Mouse (Mus musculus) C2C12 (cell line): ENCODE results near the gene Slc35b2. TPM values are rescaled to one million over a fixed set of nuclear protein-coding genes. Genes with fewer than 3 reads are reported as not detected.

ENCODE experiments used
- H3K27me3 ChIP-seq: one replicate; pipeline ENCODE4 v1.6.1; 2011; ENCODE audit not compliant: control insufficient read depth, insufficient read depth, insufficient read length
- H3K36me3 ChIP-seq: one replicate; pipeline ENCODE4 v1.6.1; 2011; ENCODE audit not compliant: control insufficient read depth, insufficient read depth
- H3K4me3 ChIP-seq: one replicate; pipeline ENCODE4 v1.5.1; 2011; ENCODE audit warnings: mild to moderate bottlenecking, control low read depth; ENCODE audit not compliant: poor library complexity, insufficient read depth, severe bottlenecking
- H3K79me2 ChIP-seq: one replicate; pipeline ENCODE4 v1.6.1; 2011; ENCODE audit not compliant: control insufficient read depth, insufficient read depth
- H3K79me3 ChIP-seq: one replicate; pipeline ENCODE4 v1.6.1; 2011; ENCODE audit warnings: low read depth, control low read depth
- H3ac ChIP-seq: one replicate; pipeline ENCODE3; 2011; ENCODE audit warnings: low read depth; ENCODE audit not compliant: control insufficient read depth, insufficient read length
- CEBPB ChIP-seq: IDR thresholded peaks from one replicate; pipeline ENCODE4 v1.6.1; 2011; ENCODE audit warnings: low read depth, mild to moderate bottlenecking, control low read depth, moderate library complexity
- CTCF ChIP-seq: IDR thresholded peaks from one replicate; pipeline ENCODE4 v1.5.1; 2011; ENCODE audit not compliant: control insufficient read depth, insufficient read depth, insufficient read length
- FOSL1 ChIP-seq: IDR thresholded peaks from one replicate; pipeline ENCODE4 v1.8.0; 2011; ENCODE audit warnings: mild to moderate bottlenecking, low read length; ENCODE audit not compliant: poor library complexity, insufficient read depth, severe bottlenecking
- MAX ChIP-seq: IDR thresholded peaks from one replicate; pipeline ENCODE4 v1.6.1; 2011; ENCODE audit warnings: mild to moderate bottlenecking, control low read depth
- MYOD1 ChIP-seq: IDR thresholded peaks from one replicate; pipeline ENCODE4 v1.6.1; 2011; ENCODE audit warnings: low read depth; ENCODE audit not compliant: control insufficient read depth, insufficient read length
- MYOG ChIP-seq: IDR thresholded peaks from one replicate; pipeline ENCODE4 v1.6.1; 2011; ENCODE audit not compliant: control insufficient read depth, insufficient read length; ENCODE audit errors: extremely low read depth
- USF1 ChIP-seq: IDR thresholded peaks from one replicate; pipeline ENCODE4 v1.6.1; 2011; ENCODE audit warnings: low read depth, mild to moderate bottlenecking, control low read depth, moderate library complexity
- polyA plus RNA-seq: library from polyadenylated mRNA; unstranded; fragments of >200 nt; fragmentation: generic; extraction: Trizol; gene quantifications from one replicate; pipeline ENCODE4 v1.2.1, GENCODE M21; 2012; ENCODE audit warnings: missing spikeins

Gene Slc35b2
- polyA plus RNA-seq, 1 experiment: 131 TPM

DNA sequence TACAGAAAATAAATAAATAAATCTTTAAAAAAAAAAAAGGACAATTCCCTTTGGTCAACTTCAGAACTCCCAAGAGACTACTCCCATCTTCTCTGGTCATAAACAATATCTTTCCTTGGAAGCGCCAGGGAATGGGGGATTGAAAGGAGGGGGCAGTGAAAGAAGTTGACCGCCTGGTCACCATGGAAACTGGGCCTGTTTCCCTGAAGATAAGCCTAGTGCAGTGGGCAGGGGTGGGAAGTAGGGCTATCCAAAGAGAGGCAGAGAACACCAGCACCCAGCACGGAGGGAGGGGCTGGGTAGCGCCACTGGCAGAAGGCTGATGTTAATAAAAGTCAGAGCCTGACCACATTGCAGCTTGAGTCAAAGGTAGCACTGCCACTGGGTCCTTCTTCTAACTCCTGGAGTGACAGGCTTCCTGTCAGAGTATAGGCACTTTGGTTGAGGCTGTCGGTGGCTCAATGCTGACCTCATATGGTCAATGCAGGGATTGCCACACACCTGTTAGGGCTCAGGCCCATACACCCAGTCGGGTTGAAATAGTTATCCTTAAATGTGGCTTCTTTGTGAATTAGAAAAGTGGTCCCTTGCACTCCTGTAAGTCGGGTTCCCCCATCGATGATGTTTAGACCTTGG lies 11.7 kb upstream of the Slc35b2 start:
- TF ChIP-seq MAX (no peak), MYOD1 (peak; percentile 71), CTCF (peak; percentile 82), CEBPB (peak; percentile 47)
- H3ac ChIP-seq: no peak overlapping the region
- no peak overlapping the region for H3K4me3 ChIP-seq
- no peaks in the 10 kb centered on the region for H3K79me3 ChIP-seq
- H3K27me3 ChIP-seq: peaks cover 11% of the 10 kb centered on the region
- H3K79me2 ChIP-seq: peaks cover 10% of the 10 kb centered on the region
- H3K36me3 ChIP-seq: no peaks in the 10 kb centered on the region

DNA sequence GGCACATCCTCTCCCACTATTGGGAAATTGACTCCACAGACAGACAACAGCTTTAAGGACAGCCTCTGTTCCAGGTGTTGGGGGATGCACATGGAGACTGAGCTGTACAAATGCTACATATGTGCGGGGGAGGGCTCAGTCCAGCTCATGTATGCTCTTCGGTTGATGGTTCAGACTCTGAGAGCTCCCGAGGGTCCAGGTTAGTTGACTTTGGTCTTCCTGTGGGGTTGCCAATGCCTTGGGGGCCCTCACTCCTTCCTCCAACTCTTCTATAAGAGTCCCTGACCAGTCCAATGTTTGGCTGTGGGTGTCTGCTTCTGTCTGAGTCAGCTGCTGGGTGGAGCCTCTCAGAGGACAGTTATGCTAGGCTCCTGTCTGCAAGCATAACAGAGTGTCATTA lies 10.6 kb upstream of the Slc35b2 start:
- peaks cover 9% of the 10 kb centered on the region for H3K27me3 ChIP-seq
- no peaks in the 10 kb centered on the region for H3K79me3 ChIP-seq
- peaks cover 10% of the 10 kb centered on the region for H3K79me2 ChIP-seq
- no peak overlapping the region for H3ac ChIP-seq
- H3K36me3 ChIP-seq: no peaks in the 10 kb centered on the region
- TF ChIP-seq FOSL1 (no peak), CTCF (no peak), CEBPB (no peak), MAX (no peak), MYOD1 (no peak), USF1 (no peak), MYOG (no peak)
- H3K4me3 ChIP-seq: no peak overlapping the region

DNA sequence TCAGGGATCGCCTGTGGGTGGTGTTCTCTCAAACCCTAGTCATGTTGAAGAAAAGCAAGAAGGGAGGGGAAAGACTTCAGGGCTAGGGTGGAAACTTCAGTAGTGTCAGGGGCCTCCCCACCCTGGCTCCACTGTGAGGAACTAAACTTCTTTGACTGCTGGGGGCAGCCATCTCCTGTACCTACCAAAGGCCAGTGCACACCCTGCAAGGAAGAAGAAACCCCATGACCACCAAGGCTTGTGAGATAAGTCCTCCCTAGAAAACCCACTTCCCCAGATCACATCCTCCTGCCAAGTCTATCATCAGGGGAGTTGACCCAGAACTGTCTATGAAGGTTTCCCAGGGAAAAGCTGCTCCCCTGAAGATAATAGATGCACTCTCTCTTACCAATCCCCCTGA lies 9.3 kb upstream of the Slc35b2 start:
- no peak for TF ChIP-seq CEBPB
- no peak for TF ChIP-seq MYOD1
- TF ChIP-seq CTCF: no peak
- no peak for TF ChIP-seq USF1
- no peak for TF ChIP-seq FOSL1
- TF ChIP-seq MAX: no peak
- no peak for TF ChIP-seq MYOG
- H3K27me3 ChIP-seq: peaks cover 4% of the 10 kb centered on the region
- H3K79me2 ChIP-seq: peaks cover 10% of the 10 kb centered on the region
- H3K4me3 ChIP-seq: no peak overlapping the region
- H3ac ChIP-seq: no peak overlapping the region
- no peaks in the 10 kb centered on the region for H3K79me3 ChIP-seq
- H3K36me3 ChIP-seq: no peaks in the 10 kb centered on the region

DNA sequence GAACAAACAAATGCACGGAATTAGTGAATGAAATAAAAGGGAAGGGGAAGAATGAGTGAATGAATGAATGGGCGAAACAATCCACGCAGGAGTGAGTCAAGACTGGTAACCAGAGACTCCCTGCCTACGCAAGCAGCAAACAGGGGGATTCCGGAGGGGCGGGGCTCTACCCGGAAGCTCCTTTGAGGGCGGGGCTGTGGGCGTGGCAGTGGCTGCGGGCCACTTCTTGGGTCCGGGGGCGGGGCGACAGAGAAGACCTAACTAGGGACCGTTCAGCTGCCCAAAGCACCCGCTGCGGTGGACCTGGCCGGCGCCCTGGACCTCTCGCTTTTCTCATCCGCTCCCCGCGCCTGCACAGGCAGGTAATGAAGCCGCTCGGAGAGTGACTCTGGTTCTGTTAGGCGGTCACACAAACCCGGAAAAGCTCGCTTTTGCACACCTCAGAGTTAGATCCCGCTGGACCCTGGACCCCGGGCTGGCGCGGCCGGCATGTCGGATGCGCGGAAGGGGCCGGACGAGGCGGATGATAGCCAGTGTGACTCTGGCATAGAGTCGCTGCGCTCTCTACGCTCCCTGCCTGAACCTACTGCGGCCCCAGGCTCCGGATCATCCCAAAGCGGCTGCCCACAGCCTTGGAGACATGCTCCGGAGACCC lies 8.1 kb upstream of the Slc35b2 start, which contains the start of gene Nfkbie:
Gene Nfkbie, plus strand, starts transcription at position 252 of the 655 bp plus-strand sequence.
- peak within 1 kb of the TSS; percentile 52 for H3ac ChIP-seq
- TF ChIP-seq USF1 (no peak), MAX (no peak), MYOD1 (no peak), CEBPB (no peak), CTCF (no peak), MYOG (no peak), FOSL1 (no peak)
- H3K27me3 ChIP-seq: no peaks in the 10 kb centered on the region

DNA sequence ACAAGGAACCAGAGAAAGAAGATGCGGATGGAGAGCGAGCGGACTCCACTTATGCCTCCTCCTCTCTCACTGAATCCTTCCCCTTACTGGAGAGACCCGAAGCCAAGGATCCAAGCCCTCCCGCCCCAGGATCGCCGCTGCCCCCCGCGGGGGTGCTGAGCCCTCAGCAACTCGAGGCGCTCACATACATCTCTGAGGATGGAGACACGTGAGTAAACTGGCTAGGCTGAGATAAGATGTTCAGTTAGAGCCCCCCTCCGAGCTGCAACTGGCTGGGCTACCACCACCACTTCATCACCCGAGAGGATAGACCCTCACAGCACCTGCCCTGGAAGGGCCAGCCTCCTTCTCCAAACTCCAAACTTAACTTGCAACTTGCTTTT lies 7.6 kb upstream of the Slc35b2 start:
- peak overlapping the region; percentile 52 for H3ac ChIP-seq
- peaks cover 10% of the 10 kb centered on the region for H3K79me2 ChIP-seq
- no peaks in the 10 kb centered on the region for H3K36me3 ChIP-seq
- TF ChIP-seq USF1: no peak
- no peak for TF ChIP-seq MYOD1
- no peak for TF ChIP-seq CTCF
- TF ChIP-seq FOSL1: no peak
- no peak for TF ChIP-seq CEBPB
- TF ChIP-seq MYOG: no peak
- no peak for TF ChIP-seq MAX
- H3K4me3 ChIP-seq: peak overlapping the region; percentile 42
- no peaks in the 10 kb centered on the region for H3K79me3 ChIP-seq
- no peaks in the 10 kb centered on the region for H3K27me3 ChIP-seq

More for the DNA sequence above, 8.1 kb upstream of the Slc35b2 start, which contains the start of gene Nfkbie:
- Histone ChIP-seq H3K79me3 (no peaks in the 10 kb centered on the region), H3K79me2 (peaks cover 10% of the 10 kb centered on the region), H3K36me3 (no peaks in the 10 kb centered on the region), H3K4me3 (peak within 1 kb of the TSS; percentile 42)
